In genomic region chr16:97544340-97544739, GRCm38 (mm10) we compare ENCODE assay signal across 42 mouse cellular contexts. TPM values are rescaled to one million over a fixed set of nuclear protein-coding genes. Genes with fewer than 3 reads are reported as not detected.
"Had no signal": no experiment of that assay in that cellular context is flagged by ENCODE, and none has a peak within 500 bp of the region (broad histone marks: within the 10 kb centered on the region; RNA-seq: fewer than 3 reads in every experiment).

No protein-coding gene starts in this region.

- H3K36me3 ChIP-seq: limb, embryonic 10.5 days; limb, embryonic 12.5 days; limb, embryonic 13.5 days; limb, embryonic 15.5 days; liver, embryonic 12.5 days; liver, embryonic 13.5 days; liver, embryonic 15.5 days; lung, embryonic 15.5 days; midbrain, embryonic 10.5 days; midbrain, embryonic 12.5 days; midbrain, embryonic 13.5 days; midbrain, embryonic 15.5 days had no signal

- H3K27me3 ChIP-seq: limb, embryonic 12.5 days; limb, embryonic 13.5 days; limb, embryonic 15.5 days; liver, embryonic 12.5 days; liver, embryonic 13.5 days; liver, embryonic 15.5 days; lung, embryonic 15.5 days; megakaryocyte, embryonic 14.5 days; midbrain, embryonic 12.5 days; midbrain, embryonic 13.5 days; midbrain, embryonic 15.5 days had no signal

- H3K4me1 ChIP-seq: limb, embryonic 10.5 days; limb, embryonic 12.5 days; limb, embryonic 13.5 days; limb, embryonic 15.5 days; liver, embryonic 12.5 days; liver, embryonic 13.5 days; liver, embryonic 15.5 days; lung, embryonic 15.5 days; midbrain, embryonic 10.5 days; midbrain, embryonic 12.5 days; midbrain, embryonic 13.5 days; midbrain, embryonic 15.5 days had no signal

- H3K9ac ChIP-seq: limb, embryonic 12.5 days; limb, embryonic 13.5 days; limb, embryonic 15.5 days; liver, embryonic 12.5 days; liver, embryonic 13.5 days; liver, embryonic 14.5 days; liver, embryonic 15.5 days; lung, embryonic 14.5 days; lung, embryonic 15.5 days; midbrain, embryonic 12.5 days; midbrain, embryonic 13.5 days; midbrain, embryonic 15.5 days had no signal

- ATAC-seq: liver, embryonic 12.5 days; lung, postnatal 0 days; midbrain, embryonic 13.5 days; midbrain, embryonic 15.5 days; midbrain, embryonic 16.5 days had no signal

- DNase-seq: left cerebral cortex, postnatal 4 days; liver; liver, embryonic 13.5 days; lung, adult 18-20 months; lung, adult 2 months; lung, embryonic 14.5 days; lung, postnatal 10 days; lung, postnatal 14 days; lung, postnatal 36 days; lung, postnatal 4 days; midbrain, embryonic 14.5 days had no signal

- H3K27ac ChIP-seq: limb, embryonic 10.5 days; limb, embryonic 12.5 days; limb, embryonic 13.5 days; limb, embryonic 15.5 days; liver, embryonic 12.5 days; liver, embryonic 13.5 days; liver, embryonic 14.5 days; liver, embryonic 15.5 days; lung, embryonic 15.5 days; macrophage; midbrain, embryonic 10.5 days; midbrain, embryonic 12.5 days; midbrain, embryonic 13.5 days; midbrain, embryonic 15.5 days had no signal

- H3K4me3 ChIP-seq: limb, embryonic 10.5 days; limb, embryonic 12.5 days; limb, embryonic 13.5 days; limb, embryonic 15.5 days; liver, embryonic 12.5 days; liver, embryonic 13.5 days; liver, embryonic 15.5 days; lung, embryonic 15.5 days; megakaryocyte, embryonic 14.5 days; midbrain, embryonic 10.5 days; midbrain, embryonic 12.5 days; midbrain, embryonic 13.5 days; midbrain, embryonic 15.5 days; myocyte had no signal

- H3K9me3 ChIP-seq: limb, embryonic 10.5 days; limb, embryonic 15.5 days; liver, embryonic 12.5 days; liver, embryonic 13.5 days; liver, embryonic 15.5 days; lung, embryonic 15.5 days; megakaryocyte, embryonic 14.5 days; midbrain, embryonic 10.5 days; midbrain, embryonic 15.5 days had no signal

- H3K4me2 ChIP-seq: limb, embryonic 12.5 days; limb, embryonic 13.5 days; limb, embryonic 15.5 days; liver, embryonic 11.5 days; liver, embryonic 12.5 days; liver, embryonic 13.5 days; liver, embryonic 15.5 days; lung, embryonic 14.5 days; lung, embryonic 15.5 days; midbrain, embryonic 11.5 days; midbrain, embryonic 12.5 days; midbrain, embryonic 13.5 days; midbrain, embryonic 15.5 days had no signal

RNA-seq across cellular contexts. Expression of gene Fam3b, which starts 29.7 kb away (rescaled TPM):
- total RNA-seq: left cerebral cortex, adult 8-10 months; left cerebral cortex, postnatal 14 days; left cerebral cortex, postnatal 25 days; left cerebral cortex, postnatal 36 days; left cerebral cortex, postnatal 4 days; midbrain, postnatal 0 days; monocyte, adult 5-6 weeks had no signal
- polyA plus RNA-seq: limb, embryonic 10.5 days; limb, embryonic 11.5 days; limb, embryonic 12.5 days; limb, embryonic 13.5 days; limb, embryonic 14.5 days; liver, adult 2 months; liver, embryonic 11.5 days; liver, embryonic 12.5 days; liver, embryonic 13.5 days; liver, embryonic 15.5 days; liver, embryonic 16.5 days; lung, embryonic 14.5 days; lung, embryonic 15.5 days; lung, embryonic 16.5 days; macrophage; midbrain, embryonic 10.5 days; midbrain, embryonic 11.5 days; midbrain, embryonic 12.5 days; midbrain, embryonic 13.5 days; midbrain, embryonic 14.5 days; midbrain, embryonic 15.5 days; midbrain, embryonic 16.5 days; midbrain, postnatal 0 days; myocyte; neural tube, embryonic 11.5 days had no signal
